Mouse (Mus musculus) heart, embryonic 11.5 days (tissue): ENCODE measurements at regions not wholly inside any gene's neighbourhood (a gene's known extent, or its start where the extent isn't known, plus 50 kb on each side); places are given as distances from the start of the nearest gene placed in this dataset.

ENCODE experiments used
- ATAC-seq: fragments of 200-750 bp; cut with Nextera tagmentation; replicated peaks from 2 replicates; pipeline ENCODE4 v1.8.0; 2017; ENCODE audit warnings: moderate library complexity; ENCODE audit not compliant: insufficient number of reproducible peaks, low FRiP score, low TSS enrichment
- H3K27ac ChIP-seq: fragments of 300-500 bp; sonication (generic); 2 replicates; pipeline ENCODE4 v1.5.1; 2014; ENCODE audit warnings: mild to moderate bottlenecking, low read depth, low read length
- H3K27me3 ChIP-seq: fragments of 300-500 bp; sonication (generic); 2 replicates; pipeline ENCODE4 v1.6.1; 2014; ENCODE audit warnings: mild to moderate bottlenecking, low read length, mixed read lengths; ENCODE audit not compliant: control insufficient read depth, insufficient read depth
- H3K36me3 ChIP-seq: fragments of 300-500 bp; sonication (generic); 2 replicates; pipeline ENCODE4 v1.6.1; 2014; ENCODE audit warnings: mild to moderate bottlenecking, low read length, moderate library complexity, mixed read lengths; ENCODE audit not compliant: control insufficient read depth, insufficient read depth
- H3K4me1 ChIP-seq: fragments of 300-500 bp; sonication (generic); 2 replicates; pipeline ENCODE4 v1.6.1; 2014; ENCODE audit warnings: low read length; ENCODE audit not compliant: control insufficient read depth, insufficient read depth
- H3K4me2 ChIP-seq: fragments of 300-500 bp; sonication (generic); 2 replicates; pipeline ENCODE4 v1.6.1; 2014; ENCODE audit warnings: mild to moderate bottlenecking, moderate library complexity
- H3K4me3 ChIP-seq: fragments of 300-500 bp; sonication (generic); 2 replicates; pipeline ENCODE4 v1.5.1; 2014; ENCODE audit warnings: low read depth, low read length
- H3K9ac ChIP-seq: fragments of 300-500 bp; sonication (generic); 2 replicates; pipeline ENCODE4 v1.6.1; 2014; ENCODE audit warnings: mild to moderate bottlenecking, low read depth, low read length, moderate library complexity
- H3K9me3 ChIP-seq: fragments of 300-500 bp; sonication (generic); replicated peaks from 2 replicates; pipeline ENCODE4 v1.6.1; 2016; ENCODE audit warnings: low read length; ENCODE audit not compliant: control insufficient read depth
- WGBS: fragments of 180-500 bp; shearing (Covaris S2); extraction: QIAGEN DNeasy Blood & Tissue Kit; methylation state at CpG from one replicate; pipeline ENCODE4 v1.1.7; 2014; ENCODE audit not compliant: insufficient replicate concordance; 5-methylcytosine and 5-hydroxymethylcytosine counted together

- WGBS: 51% methylated on average over 3 of the region's 3 CpGs
- no peak for ATAC-seq
- no peak overlapping the region for H3K4me2 ChIP-seq
- H3K4me3 ChIP-seq: no peak overlapping the region
- no peaks in the 10 kb centered on the region for H3K4me1 ChIP-seq
- H3K27ac ChIP-seq: no peak overlapping the region
- no peaks in the 10 kb centered on the region for H3K9me3 ChIP-seq
- no peaks in the 10 kb centered on the region for H3K27me3 ChIP-seq
- no peaks in the 10 kb centered on the region for H3K36me3 ChIP-seq
- no peak overlapping the region for H3K9ac ChIP-seq
Observed at GRCm38 (mm10) chr13:47576516-47576915, 454.1 kb downstream of the Rnf144b start.

- no peaks in the 10 kb centered on the region for H3K4me1 ChIP-seq
- H3K9me3 ChIP-seq: no peaks in the 10 kb centered on the region
- no peak for ATAC-seq
- no peak overlapping the region for H3K4me2 ChIP-seq
- no peaks in the 10 kb centered on the region for H3K27me3 ChIP-seq
- no peak overlapping the region for H3K27ac ChIP-seq
- 85% methylated on average over 5 of the region's 5 CpGs for WGBS
- no peak overlapping the region for H3K9ac ChIP-seq
- H3K36me3 ChIP-seq: no peaks in the 10 kb centered on the region
- H3K4me3 ChIP-seq: no peak overlapping the region
Observed at GRCm38 (mm10) chr13:47580144-47580543, 457.7 kb downstream of the Rnf144b start.

- WGBS: 80% methylated on average over 1 of the region's 1 CpGs
- Histone ChIP-seq H3K36me3 (no peaks in the 10 kb centered on the region), H3K4me3 (no peak overlapping the region), H3K4me1 (no peaks in the 10 kb centered on the region), H3K9ac (no peak overlapping the region), H3K27me3 (no peaks in the 10 kb centered on the region), H3K4me2 (no peak overlapping the region), H3K27ac (no peak overlapping the region), H3K9me3 (no peaks in the 10 kb centered on the region)
- ATAC-seq: no peak
Observed at GRCm38 (mm10) chr13:47585158-47585557, 462.7 kb downstream of the Rnf144b start.

- H3K4me1 ChIP-seq: no peaks in the 10 kb centered on the region
- no peak overlapping the region for H3K27ac ChIP-seq
- H3K9me3 ChIP-seq: no peaks in the 10 kb centered on the region
- H3K9ac ChIP-seq: no peak overlapping the region
- WGBS: 68% methylated on average over 1 of the region's 1 CpGs
- no peaks in the 10 kb centered on the region for H3K36me3 ChIP-seq
- H3K27me3 ChIP-seq: no peaks in the 10 kb centered on the region; the same call in 1 of the 2 replicates
- no peak overlapping the region for H3K4me2 ChIP-seq
- no peak overlapping the region for H3K4me3 ChIP-seq
- ATAC-seq: no peak
Observed at GRCm38 (mm10) chr13:47602646-47603045, 480.2 kb downstream of the Rnf144b start.

- Histone ChIP-seq H3K9ac (no peak overlapping the region), H3K4me1 (no peaks in the 10 kb centered on the region; the same call in 1 of the 2 replicates), H3K36me3 (no peaks in the 10 kb centered on the region), H3K9me3 (no peaks in the 10 kb centered on the region), H3K4me3 (no peak overlapping the region), H3K27me3 (no peaks in the 10 kb centered on the region), H3K4me2 (no peak overlapping the region), H3K27ac (no peak overlapping the region)
- ATAC-seq: no peak
- 82% methylated on average over 4 of the region's 4 CpGs for WGBS
Observed at GRCm38 (mm10) chr13:47611439-47611838, 489.0 kb downstream of the Rnf144b start.

GRCm38 (mm10) chr13:47636511-47637103 is 514.2 kb downstream of the Rnf144b start:
- no peaks in the 10 kb centered on the region for H3K36me3 ChIP-seq
- no peak for ATAC-seq
- WGBS: 74% methylated on average over 8 of the region's 8 CpGs

GRCm38 (mm10) chr13:47642341-47642740 is 519.9 kb downstream of the Rnf144b start:
- H3K4me1 ChIP-seq: no peaks in the 10 kb centered on the region; the same call in 1 of the 2 replicates
- no peak overlapping the region for H3K27ac ChIP-seq
- H3K4me3 ChIP-seq: no peak overlapping the region
- no peaks in the 10 kb centered on the region for H3K27me3 ChIP-seq
- H3K36me3 ChIP-seq: no peaks in the 10 kb centered on the region
- no peak for ATAC-seq
- no peaks in the 10 kb centered on the region for H3K9me3 ChIP-seq
- H3K4me2 ChIP-seq: no peak overlapping the region
- no peak overlapping the region for H3K9ac ChIP-seq
- WGBS: 74% methylated on average over 10 of the region's 10 CpGs

More at GRCm38 (mm10) chr13:47636511-47637103, 514.2 kb downstream of the Rnf144b start:
- Histone ChIP-seq H3K27me3 (no peaks in the 10 kb centered on the region), H3K4me1 (no peaks in the 10 kb centered on the region), H3K27ac (no peak overlapping the region), H3K9ac (no peak overlapping the region), H3K4me3 (no peak overlapping the region), H3K9me3 (no peaks in the 10 kb centered on the region), H3K4me2 (no peak overlapping the region)

GRCm38 (mm10) chr13:47645081-47645480 is 522.6 kb downstream of the Rnf144b start:
- ATAC-seq: no peak
- Histone ChIP-seq H3K27me3 (no peaks in the 10 kb centered on the region), H3K9me3 (no peaks in the 10 kb centered on the region), H3K4me3 (no peak overlapping the region), H3K9ac (no peak overlapping the region), H3K36me3 (no peaks in the 10 kb centered on the region), H3K4me2 (no peak overlapping the region; the same call in 1 of the 2 replicates), H3K27ac (no peak overlapping the region), H3K4me1 (no peaks in the 10 kb centered on the region; the same call in 1 of the 2 replicates)
- WGBS: 30% methylated on average over 10 of the region's 10 CpGs

- H3K4me3 ChIP-seq: no peak overlapping the region
- no peaks in the 10 kb centered on the region; the same call in 1 of the 2 replicates for H3K4me1 ChIP-seq
- H3K36me3 ChIP-seq: no peaks in the 10 kb centered on the region
- H3K4me2 ChIP-seq: no peak overlapping the region
- no peak for ATAC-seq
- no peaks in the 10 kb centered on the region for H3K27me3 ChIP-seq
- no peaks in the 10 kb centered on the region for H3K9me3 ChIP-seq
- no peak overlapping the region for H3K27ac ChIP-seq
- WGBS: 68% methylated on average over 5 of the region's 5 CpGs
- H3K9ac ChIP-seq: no peak overlapping the region
Observed at GRCm38 (mm10) chr13:47647693-47648092, 525.2 kb downstream of the Rnf144b start.
